Mouse (Mus musculus) adrenal gland, adult (tissue): ENCODE measurements at regions not wholly inside any gene's neighbourhood (a gene's known extent, or its start where the extent isn't known, plus 50 kb on each side); places are given as distances from the start of the nearest gene placed in this dataset.

ENCODE experiments used
- DNase-seq, 2 experiments: peaks; one replicate each; pipeline ENCODE4 v3.0.0; 2022 to 2023; ENCODE audit warnings: low spot score in 1 of 2; ENCODE audit not compliant: inconsistent age in 2 of 2

DNA sequence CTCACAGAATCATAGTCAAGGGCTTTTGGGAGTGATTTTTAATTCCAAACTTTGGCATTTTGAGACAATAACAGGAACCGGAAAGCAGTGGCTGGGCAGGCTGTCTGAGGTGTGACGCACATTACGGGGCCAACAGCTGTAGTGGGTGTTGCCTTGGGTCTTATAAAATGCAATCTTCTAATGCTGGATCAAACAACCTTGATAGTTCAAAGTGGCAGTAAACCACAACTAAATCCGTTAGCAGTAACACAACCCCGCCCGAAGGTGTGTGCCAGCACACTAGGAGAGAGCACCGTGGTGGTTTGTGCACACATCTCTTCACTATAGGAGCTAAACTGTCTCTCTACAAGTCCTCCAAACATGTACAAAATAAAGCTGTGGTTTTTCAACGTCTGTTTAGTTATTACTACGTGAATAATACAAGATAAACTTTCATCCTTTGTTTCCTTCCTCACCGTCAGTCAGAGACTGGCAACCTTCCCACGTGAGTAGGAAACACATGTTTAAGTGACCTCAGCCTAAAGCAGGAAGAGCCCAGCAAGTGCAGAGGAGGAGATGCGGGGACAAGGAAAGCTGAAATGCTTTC is 72.0 kb upstream of the Dph5 start:
- DNase-seq, result peak; percentile 37 to 68

DNA sequence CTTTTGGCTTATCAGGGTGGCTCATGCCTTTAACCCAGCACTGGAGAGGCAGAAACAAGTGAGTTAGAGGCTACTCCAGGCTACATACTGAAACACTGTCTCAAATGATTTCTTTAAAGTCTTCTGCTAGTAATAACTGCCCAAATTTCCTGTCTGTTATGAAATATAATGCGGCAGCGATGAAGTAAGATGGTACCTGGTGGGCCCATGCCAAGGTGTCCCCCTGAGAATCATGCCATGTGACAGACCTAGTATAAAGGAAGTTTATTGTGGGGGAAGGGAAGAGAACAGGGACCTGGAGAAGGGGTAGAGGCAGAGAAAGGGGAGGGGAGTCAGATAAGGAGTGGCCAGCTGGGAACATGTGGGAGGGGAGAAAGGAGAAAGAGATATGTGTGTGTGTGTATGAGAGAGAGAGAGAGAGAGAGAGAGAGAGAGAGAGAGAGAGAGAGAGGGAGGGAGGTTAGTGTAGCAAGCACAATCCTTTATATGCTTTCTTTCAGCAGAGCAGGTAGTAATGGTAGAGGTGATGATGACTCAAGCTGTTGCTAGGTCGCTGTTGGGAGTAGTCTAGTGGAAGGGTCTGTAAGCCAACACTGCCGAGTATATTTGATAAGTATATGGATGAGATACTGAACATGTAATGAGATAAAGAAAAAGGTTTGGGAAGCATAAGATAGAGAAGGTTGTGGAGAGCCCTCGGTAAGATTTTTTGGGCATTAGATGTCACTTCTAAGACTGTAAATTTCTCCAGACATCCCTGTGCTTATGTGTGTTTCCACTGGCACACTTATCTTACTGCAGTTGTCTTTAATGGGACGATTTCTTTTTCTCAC is 71.1 kb upstream of the Dph5 start:
- DNase-seq, result no peak

DNA sequence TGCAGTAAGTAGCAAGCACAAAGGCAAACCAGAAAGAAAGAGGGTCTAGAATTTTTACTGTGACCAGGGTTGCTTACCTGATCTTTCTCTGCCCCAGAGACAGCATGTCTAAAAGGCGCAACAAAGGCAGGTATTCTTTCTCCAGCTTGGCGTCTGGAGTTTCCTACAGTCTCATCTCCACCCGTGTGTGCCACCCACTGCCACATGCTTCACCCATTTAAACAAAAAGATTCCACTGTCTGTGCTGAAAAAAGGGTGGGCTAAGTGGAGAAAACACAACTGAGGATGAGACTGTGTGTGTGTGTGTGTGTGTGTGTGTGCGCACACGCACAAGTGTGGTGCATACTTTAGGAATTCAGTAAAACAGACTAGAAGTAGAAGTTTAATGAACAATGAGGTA is 69.9 kb upstream of the Dph5 start:
- DNase-seq, result no peak

DNA sequence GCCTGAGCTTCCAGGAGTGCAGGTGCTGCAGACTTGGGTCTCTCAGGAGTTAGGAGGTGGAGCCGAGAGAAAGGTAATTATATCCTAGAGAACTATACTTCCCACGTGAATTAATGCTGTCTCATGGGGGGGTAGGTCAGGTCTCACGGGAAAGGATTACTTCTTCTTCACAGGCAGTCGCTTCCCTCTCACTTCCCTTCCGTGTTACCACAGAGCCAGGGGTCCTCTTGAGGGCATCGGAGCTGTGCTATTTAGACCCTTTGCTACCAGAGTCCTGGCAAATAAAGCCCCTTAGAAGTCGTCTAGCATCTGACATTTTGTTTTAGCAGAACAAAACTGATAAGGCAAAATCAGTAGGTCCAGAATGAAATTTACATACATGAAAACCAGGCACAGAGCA is 68.9 kb upstream of the Dph5 start:
- no peak for DNase-seq

DNA sequence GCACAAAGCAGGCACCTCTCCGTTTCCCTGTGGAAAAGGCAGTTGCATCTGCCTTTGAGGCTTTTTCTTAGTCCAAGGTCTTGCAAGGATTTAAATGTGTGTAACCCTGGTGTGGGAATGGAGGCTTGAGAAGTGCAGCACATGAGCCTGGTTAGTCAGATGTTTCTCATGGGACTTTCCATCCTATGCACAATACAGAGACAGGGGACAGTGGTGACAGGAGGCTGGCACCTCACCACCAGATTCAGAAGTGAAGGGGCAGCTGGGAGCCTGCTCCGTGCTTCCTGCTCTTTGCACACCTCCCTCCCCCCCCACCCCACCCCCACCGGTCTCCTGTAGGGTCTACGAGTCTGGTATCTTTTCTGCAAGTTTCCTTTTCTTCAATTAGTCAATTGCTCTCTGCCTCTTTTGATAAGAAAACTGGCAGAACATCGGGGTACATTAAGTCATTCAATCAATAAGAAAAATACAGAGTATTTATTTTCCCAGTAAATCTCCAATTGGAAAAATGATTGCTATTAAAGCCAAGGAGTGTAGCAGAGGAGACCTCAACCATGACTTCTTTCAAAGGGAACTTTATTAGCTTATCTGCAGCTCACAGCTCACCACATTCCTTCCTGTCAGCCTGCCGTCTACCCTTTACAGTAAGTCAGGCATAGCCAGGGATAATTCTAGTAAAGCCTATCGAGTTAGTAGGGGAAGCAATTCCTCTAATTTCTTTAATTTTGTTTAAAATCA is 68.1 kb upstream of the Dph5 start:
- DNase-seq, result no peak

DNA sequence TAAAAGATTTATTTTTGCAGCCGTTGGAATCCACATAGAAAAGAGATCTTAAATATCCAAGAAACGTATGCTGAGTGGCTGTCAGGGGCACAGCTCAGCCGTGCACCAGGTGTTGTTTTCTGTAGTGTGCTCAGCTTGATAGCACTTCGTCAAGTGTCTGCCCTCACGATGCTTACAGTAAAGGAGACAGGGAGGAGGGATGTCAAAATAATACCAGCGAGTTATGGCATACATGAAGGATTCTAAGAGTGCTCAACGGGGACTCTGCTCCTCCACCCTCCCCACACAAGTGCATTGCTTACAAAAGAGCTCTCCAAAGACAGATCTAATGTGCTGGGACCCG is 67.5 kb upstream of the Dph5 start:
- no peak for DNase-seq

DNA sequence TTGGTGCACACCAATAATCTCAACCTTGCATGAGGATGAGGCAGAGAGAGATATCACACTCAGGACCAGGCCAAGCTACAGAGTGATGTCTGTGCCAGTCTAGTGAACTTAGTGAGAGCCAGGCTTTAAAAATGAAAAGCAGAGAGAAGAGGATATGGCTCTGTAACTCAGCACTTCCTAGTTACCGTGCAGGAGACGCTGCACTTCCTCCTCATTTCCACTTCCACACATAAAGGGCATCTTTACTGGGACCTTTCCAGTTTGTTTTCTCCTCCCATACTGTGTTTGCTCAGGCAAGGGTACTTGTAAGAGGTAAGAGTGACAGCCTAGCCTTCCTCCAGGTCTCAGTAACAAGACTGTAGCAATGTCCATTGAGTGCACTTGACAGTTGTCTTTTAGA is 66.0 kb upstream of the Dph5 start:
- DNase-seq, result no peak

DNA sequence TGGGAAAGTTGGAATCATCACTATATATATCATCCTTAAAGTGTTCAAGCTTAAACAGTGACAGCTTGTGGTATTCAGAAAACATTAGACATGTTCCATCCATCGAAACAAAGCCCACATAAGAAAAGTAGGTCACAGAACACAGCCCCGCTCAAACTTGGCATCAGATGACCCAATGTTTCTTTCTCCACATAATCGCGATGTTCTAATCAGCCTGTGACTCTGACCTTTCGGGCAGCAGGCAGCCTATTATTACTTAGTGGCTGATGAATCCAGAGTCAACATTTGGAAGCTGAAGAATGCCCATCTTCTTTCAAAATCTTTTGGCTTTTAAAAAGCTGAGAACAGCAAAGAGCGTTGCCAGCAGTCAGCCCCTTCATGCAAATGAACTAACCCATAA is 65.1 kb upstream of the Dph5 start:
- DNase-seq, result no peak

DNA sequence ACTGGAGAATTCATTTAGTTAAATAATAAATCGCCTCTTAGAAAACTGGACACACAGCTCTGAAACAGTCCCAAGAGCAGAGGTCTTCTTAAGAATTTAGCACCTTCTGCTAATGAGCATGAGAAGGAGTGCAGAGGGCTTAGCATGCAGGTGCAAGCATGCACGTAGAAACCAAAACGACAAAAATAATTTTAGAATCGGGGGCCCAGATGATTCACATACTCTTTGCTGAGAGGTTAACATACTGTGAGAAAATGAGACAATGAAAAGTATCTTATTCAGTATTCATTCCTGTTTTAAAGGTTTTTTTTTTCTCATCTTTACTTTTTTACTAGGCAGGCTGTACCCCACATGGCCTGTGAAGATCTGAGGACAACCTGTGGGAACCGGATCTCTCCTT is 63.9 kb upstream of the Dph5 start:
- DNase-seq, result no peak

DNA sequence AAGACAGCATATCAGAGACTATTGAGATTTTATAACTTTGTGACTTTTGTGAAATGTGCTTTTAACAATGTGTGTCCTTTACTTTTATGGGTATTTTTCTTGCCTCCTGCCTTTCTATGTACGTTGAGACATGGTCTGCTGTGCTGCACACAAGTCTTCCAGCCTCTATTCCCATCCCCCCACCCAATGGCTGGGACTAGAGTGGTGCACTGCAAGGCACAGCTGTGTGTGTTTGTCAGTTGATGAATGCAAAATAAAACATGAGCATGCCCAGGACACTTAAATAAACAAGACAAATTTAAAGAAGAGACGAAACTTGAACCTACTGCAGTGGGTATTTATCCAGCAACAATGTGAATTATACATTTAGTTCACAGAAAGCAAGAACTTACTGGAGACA is 62.8 kb upstream of the Dph5 start:
- DNase-seq, result no peak

DNA sequence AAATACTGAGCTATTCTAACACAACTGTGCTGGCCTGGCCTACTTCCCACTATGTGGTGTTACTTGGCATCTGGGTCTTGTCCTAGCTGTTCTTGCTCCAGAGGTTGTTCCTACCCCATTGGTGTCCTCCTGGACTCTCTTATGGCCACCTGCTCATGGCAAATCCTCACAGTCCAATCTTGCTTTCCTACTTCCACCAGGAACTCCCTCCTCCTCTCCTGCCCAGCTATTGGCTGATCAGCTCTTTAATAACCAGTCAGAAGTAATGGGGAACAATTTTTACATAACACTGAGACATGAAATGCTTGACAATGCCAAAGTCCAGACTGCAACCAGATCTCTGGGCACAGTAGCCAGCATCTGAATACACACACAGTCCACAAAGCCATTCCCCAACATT is 52.3 kb upstream of the Dph5 start:
- no peak for DNase-seq

DNA sequence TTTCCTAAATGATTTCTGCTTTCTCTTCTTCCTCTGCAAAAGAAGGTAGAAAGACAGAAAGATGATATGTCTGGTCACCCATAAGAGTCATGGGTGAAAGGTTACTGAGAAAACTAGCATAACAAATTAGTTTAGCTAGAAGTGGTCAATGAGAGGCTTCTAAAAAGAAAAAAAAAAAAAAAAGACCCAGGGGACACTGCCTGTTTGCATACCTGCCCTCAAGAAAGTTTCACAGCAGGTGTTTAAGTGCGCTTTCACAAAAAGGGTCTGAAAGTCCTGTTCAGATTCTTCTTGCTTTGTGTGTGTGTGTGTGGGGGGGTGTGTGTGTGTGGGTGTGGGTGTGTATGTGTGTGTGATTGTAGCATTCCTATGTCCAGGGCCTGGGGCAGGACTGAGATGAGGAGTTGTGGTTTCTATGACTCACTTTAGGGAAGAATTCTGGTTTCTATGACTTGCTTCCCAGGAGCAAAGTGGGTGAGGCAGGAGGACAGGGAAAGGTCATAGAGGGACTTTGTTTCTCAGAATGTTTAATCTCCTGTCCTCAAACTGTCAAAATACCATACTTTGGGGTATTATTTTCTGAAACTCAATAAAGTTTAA is 49.9 kb upstream of the Dph5 start:
- no peak for DNase-seq
